Comparison of ENCODE assay signal across 12 mouse cellular contexts in genomic region chr7:126463004-126463403, GRCm38 (mm10). TPM values are rescaled to one million over a fixed set of nuclear protein-coding genes. Genes with fewer than 3 reads are reported as not detected.
DNase-seq lines count a peak whose midpoint lies in the region; ATAC-seq and TF ChIP-seq lines count a peak whose summit lies in the region.
"Had no signal": no experiment of that assay in that cellular context is flagged by ENCODE, and none has a peak within 500 bp of the region (broad histone marks: within the 10 kb centered on the region; RNA-seq: fewer than 3 reads in every experiment).

Atp2a1 (minus strand) TSS chr7:126463108.

- H3K9ac ChIP-seq in hindbrain, embryonic 12.5 days, result peak within 1 kb of the TSS; percentile 32; the same call in 1 of the 2 replicates
- no peak within 1 kb of the TSS for H3K9ac ChIP-seq in hindbrain, embryonic 14.5 days
- peak within 1 kb of the TSS; percentile 24; the same call in 1 of the 2 replicates for H3K9ac ChIP-seq in midbrain, embryonic 16.5 days (ENCODE audit: low read depth, low read length)
- H3K9ac ChIP-seq in midbrain, embryonic 14.5 days (replicated peaks; ENCODE audit: low read length), result no peak within 1 kb of the TSS
- H3K9ac ChIP-seq in neural tube, embryonic 12.5 days, result no peak within 1 kb of the TSS
- H3K9ac ChIP-seq: forebrain, embryonic 12.5 days; stomach, embryonic 15.5 days had no signal

- intact Hi-C loops in gastrocnemius, adult 2 months (cut with DNase I), result loop anchor here (10.0 kb wide), 1 partner anchor 332 kb away; the partner anchor contains the start of genes Fam57b and Ppp4c

- TF ChIP-seq CTCF in gastrocnemius, adult 2 months (IDR thresholded peaks at IDR 0.05), result no peak

- H3K4me2 ChIP-seq in hindbrain, embryonic 12.5 days (replicated peaks), result no peak within 1 kb of the TSS
- H3K4me2 ChIP-seq in hindbrain, embryonic 14.5 days (replicated peaks), result no peak within 1 kb of the TSS
- no peak within 1 kb of the TSS for H3K4me2 ChIP-seq in midbrain, embryonic 16.5 days (ENCODE audit: low read length)
- no peak within 1 kb of the TSS for H3K4me2 ChIP-seq in midbrain, embryonic 14.5 days (ENCODE audit: low read length)
- H3K4me2 ChIP-seq in neural tube, embryonic 12.5 days (replicated peaks), result no peak within 1 kb of the TSS
- H3K4me2 ChIP-seq: forebrain, embryonic 12.5 days; stomach, embryonic 15.5 days had no signal

- no peaks in the 10 kb centered on the region for H3K9me3 ChIP-seq in hindbrain, embryonic 12.5 days (replicated peaks)
- no peaks in the 10 kb centered on the region for H3K9me3 ChIP-seq in hindbrain, embryonic 14.5 days (ENCODE audit: control insufficient read depth, low read length)
- no peaks in the 10 kb centered on the region for H3K9me3 ChIP-seq in midbrain, embryonic 16.5 days (replicated peaks; ENCODE audit: control insufficient read depth, low read length, poor library complexity, severe bottlenecking)
- no peaks in the 10 kb centered on the region for H3K9me3 ChIP-seq in midbrain, embryonic 14.5 days (ENCODE audit: control insufficient read depth, low read length)
- H3K9me3 ChIP-seq in neural tube, embryonic 12.5 days, result no peaks in the 10 kb centered on the region
- H3K9me3 ChIP-seq: forebrain, embryonic 12.5 days; stomach, embryonic 15.5 days had no signal

- 38% methylated on average over 5 of the region's 5 CpGs for WGBS in hindbrain, embryonic 12.5 days
- 51% methylated on average over 5 of the region's 5 CpGs for WGBS in hindbrain, embryonic 14.5 days
- 46% methylated on average over 5 of the region's 5 CpGs for WGBS in midbrain, embryonic 16.5 days
- WGBS in midbrain, embryonic 14.5 days, result 55% methylated on average over 5 of the region's 5 CpGs
- WGBS in neural tube, embryonic 12.5 days, result 57% methylated on average over 5 of the region's 5 CpGs

- H3K27me3 ChIP-seq in hindbrain, embryonic 12.5 days, result no peaks in the 10 kb centered on the region
- H3K27me3 ChIP-seq in hindbrain, embryonic 14.5 days (ENCODE audit: control insufficient read depth, insufficient read depth, low read length), result no peaks in the 10 kb centered on the region
- no peaks in the 10 kb centered on the region for H3K27me3 ChIP-seq in midbrain, embryonic 16.5 days (ENCODE audit: control insufficient read depth, insufficient read depth, low read depth, low read length)
- H3K27me3 ChIP-seq in midbrain, embryonic 14.5 days (ENCODE audit: control insufficient read depth, insufficient read depth, low read length), result no peaks in the 10 kb centered on the region
- no peaks in the 10 kb centered on the region for H3K27me3 ChIP-seq in neural tube, embryonic 12.5 days (replicated peaks)
- H3K27me3 ChIP-seq: stomach, embryonic 15.5 days had no signal

- ATAC-seq in hindbrain, embryonic 12.5 days (ENCODE audit: low FRiP score), result no peak
- no peak for ATAC-seq in hindbrain, embryonic 14.5 days (ENCODE audit: low FRiP score)
- no peak for ATAC-seq in midbrain, embryonic 16.5 days
- no peak for ATAC-seq in midbrain, embryonic 14.5 days (ENCODE audit: low FRiP score, low TSS enrichment)
- no peak for ATAC-seq in neural tube, embryonic 12.5 days (ENCODE audit: low FRiP score, low read depth)
- ATAC-seq in erythroblast, adult 5-6 weeks (replicated peaks; ENCODE audit: low FRiP score, poor library complexity, severe bottlenecking), result no peak
- ATAC-seq: CD4-positive, CD25-positive, alpha-beta regulatory T cell, adult 4 months had no signal

- peaks cover 19% of the 10 kb centered on the region for H3K36me3 ChIP-seq in hindbrain, embryonic 12.5 days
- peaks cover 20% of the 10 kb centered on the region for H3K36me3 ChIP-seq in hindbrain, embryonic 14.5 days (replicated peaks; ENCODE audit: control insufficient read depth, insufficient read depth)
- H3K36me3 ChIP-seq in midbrain, embryonic 16.5 days (ENCODE audit: control insufficient read depth, insufficient read depth, low read length), result peaks cover 16% of the 10 kb centered on the region
- peaks cover 20% of the 10 kb centered on the region for H3K36me3 ChIP-seq in midbrain, embryonic 14.5 days (ENCODE audit: control insufficient read depth, insufficient read depth, low read length)
- peaks cover 19% of the 10 kb centered on the region for H3K36me3 ChIP-seq in neural tube, embryonic 12.5 days

- no peak within 1 kb of the TSS for H3K4me3 ChIP-seq in hindbrain, embryonic 12.5 days
- H3K4me3 ChIP-seq in hindbrain, embryonic 14.5 days (replicated peaks; ENCODE audit: low read length), result no peak within 1 kb of the TSS
- no peak within 1 kb of the TSS for H3K4me3 ChIP-seq in midbrain, embryonic 16.5 days (ENCODE audit: low read depth, low read length)
- no peak within 1 kb of the TSS for H3K4me3 ChIP-seq in midbrain, embryonic 14.5 days (replicated peaks; ENCODE audit: low read depth, low read length)
- H3K4me3 ChIP-seq in gastrocnemius, adult 2 months, result peak within 1 kb of the TSS; percentile 86
- H3K4me3 ChIP-seq in neural tube, embryonic 12.5 days, result no peak within 1 kb of the TSS
- H3K4me3 ChIP-seq: forebrain, embryonic 12.5 days; stomach, embryonic 15.5 days had no signal

- no peak for DNase-seq in hindbrain, embryonic 14.5 days (ENCODE audit: low spot score)
- no peak for DNase-seq in midbrain, embryonic 14.5 days
- DNase-seq in gastrocnemius, adult 2 months, result peak; percentile 94
- no peak for DNase-seq in urinary bladder, postnatal 4 days (ENCODE audit: low spot score in 2 of 2)
- DNase-seq: lung, postnatal 14 days had no signal

- no peak within 1 kb of the TSS for H3K27ac ChIP-seq in hindbrain, embryonic 12.5 days
- no peak within 1 kb of the TSS for H3K27ac ChIP-seq in hindbrain, embryonic 14.5 days
- H3K27ac ChIP-seq in midbrain, embryonic 16.5 days (ENCODE audit: low read length), result no peak within 1 kb of the TSS
- no peak within 1 kb of the TSS for H3K27ac ChIP-seq in midbrain, embryonic 14.5 days (replicated peaks; ENCODE audit: low read depth, low read length)
- peak within 1 kb of the TSS; percentile 99 for H3K27ac ChIP-seq in gastrocnemius, adult 2 months
- no peak within 1 kb of the TSS for H3K27ac ChIP-seq in neural tube, embryonic 12.5 days
- H3K27ac ChIP-seq: forebrain, embryonic 12.5 days; stomach, embryonic 15.5 days had no signal

- 0 out of 2 replicates have a peak, but pooled peaks cover 4% of the 10 kb centered on the region for H3K4me1 ChIP-seq in hindbrain, embryonic 12.5 days
- H3K4me1 ChIP-seq in hindbrain, embryonic 14.5 days (replicated peaks; ENCODE audit: control insufficient read depth, insufficient read depth, low read length), result no peaks in the 10 kb centered on the region
- no peaks in the 10 kb centered on the region for H3K4me1 ChIP-seq in midbrain, embryonic 16.5 days (ENCODE audit: control insufficient read depth, insufficient read depth, low read length)
- H3K4me1 ChIP-seq in midbrain, embryonic 14.5 days (ENCODE audit: control insufficient read depth, insufficient read depth, low read length), result no peaks in the 10 kb centered on the region
- no peaks in the 10 kb centered on the region for H3K4me1 ChIP-seq in neural tube, embryonic 12.5 days
- H3K4me1 ChIP-seq: forebrain, embryonic 12.5 days had no signal

RNA-seq across cellular contexts. Expression of gene Atp2a1, which starts in this region (rescaled TPM):
- polyA plus RNA-seq in hindbrain, embryonic 12.5 days (2016; fragmentation: Nextera tagmentation; extraction: Ambion mirVana), result 4.1 and 16.7 TPM in 2 replicates
- 0.30 and 0.31 TPM in 2 replicates for polyA plus RNA-seq in hindbrain, embryonic 14.5 days (2014; fragmentation: Nextera tagmentation; extraction: Ambion mirVana)
- polyA plus RNA-seq in midbrain, embryonic 16.5 days (2015; fragmentation: Nextera tagmentation; extraction: Ambion mirVana), result 0.39 and 0.71 TPM in 2 replicates
- polyA plus RNA-seq in midbrain, embryonic 14.5 days (2014; fragmentation: Nextera tagmentation; extraction: Ambion mirVana), result 0.39 TPM in 1 of 2 replicates, not detected in the other
- total RNA-seq in gastrocnemius, adult 2 months (2021), result over 10,000 TPM; 21,521 to 26,495 TPM
- 10.2 and 16.5 TPM in 2 replicates for polyA plus RNA-seq in neural tube, embryonic 12.5 days (2016; fragmentation: Nextera tagmentation; extraction: Ambion mirVana)
- not detected in 2 replicates for total RNA-seq in erythroblast, adult 5-6 weeks (2015; ENCODE audit: low replicate concordance)
- total RNA-seq in erythroblast, adult 5-6 weeks (2017; ENCODE audit: low replicate concordance), result not detected in 2 replicates

Comparison
In these comparisons a context has a peak if more than half of its experiments do, and no peak if none do; other contexts are left out.
1. RNA of gene Atp2a1 (total RNA-seq): 21,521 to 26,495 TPM in gastrocnemius, adult 2 months; not detected in erythroblast, adult 5-6 weeks; every median in the first group is over 1,000 times any median in the second.
2. H3K9ac ChIP-seq: peak in hindbrain, embryonic 12.5 days (single experiment) and midbrain, embryonic 16.5 days (single experiment); none in hindbrain, embryonic 14.5 days (single experiment), midbrain, embryonic 14.5 days (single experiment) and neural tube, embryonic 12.5 days (single experiment).